Mouse (Mus musculus): ENCODE data around the gene Klra6. TPM values are rescaled to one million over a fixed set of nuclear protein-coding genes. Genes with fewer than 3 reads are reported as not detected.

The Klra6 gene
- total RNA-seq (2023; ENCODE audit: inconsistent age): not detected in 4 replicates

DNA sequence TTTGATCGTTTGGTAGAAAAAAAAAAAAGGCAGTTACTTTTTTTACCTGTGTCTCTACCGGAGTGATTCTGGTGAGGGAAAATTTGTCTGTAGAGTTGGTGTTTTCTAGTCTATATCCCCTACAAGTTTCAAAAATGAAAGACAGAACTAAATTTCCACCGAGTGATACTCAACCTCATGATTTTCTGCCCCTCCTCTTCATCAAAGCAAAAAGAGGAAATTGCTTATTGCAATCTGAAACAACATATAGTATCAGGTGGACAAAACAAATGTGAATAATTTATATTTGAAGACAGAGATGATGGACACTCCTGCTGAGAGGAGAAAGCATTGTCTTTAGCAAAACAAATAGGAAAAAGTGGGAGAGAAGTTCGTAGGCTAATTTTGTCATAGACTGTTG is at the start of gene Klra6:
Klra6 (minus strand) TSS at position 101 of the 400 bp plus-strand sequence.

GRCm38 (mm10) chr6:130067171-130067570 is 40.4 kb upstream of the Klra6 start, which contains the start of gene Klra4:
Gene Klra4, minus strand, starts transcription at chr6:130067271.

Other genes with a start within 250 kb of the Klra6 start
- not detected in 4 replicates for gene Gm156, start 242.7 kb downstream of the Klra6 start, total RNA-seq (2023; ENCODE audit: inconsistent age)
- gene Gm17631, start 164.3 kb downstream of the Klra6 start, total RNA-seq (2023; ENCODE audit: inconsistent age): not detected in 4 replicates
- not detected in 4 replicates for gene Klra17, start 150.3 kb downstream of the Klra6 start, total RNA-seq (2023; ENCODE audit: inconsistent age)
- not detected in 4 replicates for gene Klra5, start 109.3 kb downstream of the Klra6 start, total RNA-seq (2023; ENCODE audit: inconsistent age)
- gene Klra4, start 40.3 kb upstream of the Klra6 start, total RNA-seq (2023; ENCODE audit: inconsistent age): 0.42 to 0.45 TPM in 2 of 4 replicates, not detected in the others
- 0.67 to 1.3 TPM in 2 of 4 replicates, not detected in the others for gene Klra8, start 102.9 kb upstream of the Klra6 start, total RNA-seq (2023; ENCODE audit: inconsistent age)
- not detected in 4 replicates for gene Klra9, start 166.2 kb upstream of the Klra6 start, total RNA-seq (2023; ENCODE audit: inconsistent age)
- 1.1 TPM in 1 of 4 replicates, not detected in the others for gene Klra7, start 206.4 kb upstream of the Klra6 start, total RNA-seq (2023; ENCODE audit: inconsistent age)

Measured in B cell, adult (primary cell).